Mouse (Mus musculus) bone marrow, adult 2 months (tissue): ENCODE measurements around the gene Fam214a.

Source experiments
- CTCF ChIP-seq: fragments of 200-500 bp; IDR thresholded peaks from 2 replicates; pipeline ENCODE4 v1.5.1; 2011; ENCODE audit warnings: low read length, control low read depth; ENCODE audit not compliant: control insufficient read depth, insufficient read depth
- POLR2A ChIP-seq: fragments of 200-500 bp; IDR thresholded peaks from 2 replicates; pipeline ENCODE4 v1.6.1; 2011; ENCODE audit warnings: low read depth, mild to moderate bottlenecking, control low read depth, low read length, borderline replicate concordance; ENCODE audit not compliant: control insufficient read depth

DNA sequence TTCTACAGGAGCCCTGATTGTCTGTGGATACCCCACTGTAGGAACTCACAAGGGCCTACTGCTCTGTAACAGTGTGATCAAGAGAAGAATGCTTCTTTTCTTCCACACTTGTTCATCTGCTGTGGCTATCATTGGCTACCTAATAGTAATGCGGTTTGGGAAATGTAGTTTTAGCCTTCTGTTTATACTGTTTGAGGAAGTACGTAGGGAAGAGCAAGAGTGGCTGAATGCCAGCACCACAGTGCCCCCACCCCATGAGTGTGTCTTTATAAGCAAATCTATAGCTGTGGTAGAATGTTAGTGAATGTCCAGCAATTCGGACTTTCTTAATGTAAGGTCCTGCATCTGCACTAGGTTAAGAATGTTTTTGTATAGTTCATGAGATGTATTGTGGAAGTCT, 96.4 kb downstream of the Fam214a start:
- no peak for TF ChIP-seq POLR2A
- no peak for TF ChIP-seq CTCF
